Mouse (Mus musculus) ES-E14 (cell line): ENCODE results near the gene Tprkb. TPM values are rescaled to one million over a fixed set of nuclear protein-coding genes. Genes with fewer than 3 reads are reported as not detected.
"Not testable (repeated sequence)": the region's sequence is repeated elsewhere in the genome, so short reads cannot be mapped to it uniquely, and the experiment has no call there.

Experiments used
- DNase-seq: peaks from one replicate; pipeline ENCODE4 v3.0.0-alpha.2; 2013; ENCODE audit warnings: low read depth, low spot score
- H3K27ac ChIP-seq: 2 replicates; pipeline ENCODE4 v1.5.1; 2012; ENCODE audit warnings: low read depth, mild to moderate bottlenecking, low read length, moderate library complexity, mixed read lengths; ENCODE audit not compliant: poor library complexity, insufficient read depth, severe bottlenecking
- H3K36me3 ChIP-seq: 2 replicates; pipeline ENCODE4 v1.6.1; 2012; ENCODE audit warnings: mild to moderate bottlenecking, low read length, moderate library complexity, mixed read lengths; ENCODE audit not compliant: control insufficient read depth, poor library complexity, insufficient read depth, severe bottlenecking
- H3K4me1 ChIP-seq, 2 experiments: fragments of 150-350 bp in 1 of 2; sonication (generic) in 1 of 2; 2 replicates each; pipeline ENCODE4 v1.6.1; 2012; ENCODE audit warnings: low read length in 2 of 2, mild to moderate bottlenecking in 1 of 2, mixed read lengths in 1 of 2; ENCODE audit not compliant: control insufficient read depth in 2 of 2, insufficient read depth in 2 of 2, poor library complexity in 1 of 2
- H3K4me3 ChIP-seq, 2 experiments: fragments of 150-350 bp in 1 of 2; sonication (generic) in 1 of 2; 2 replicates each; pipeline ENCODE4 v1.5.1; 2012; ENCODE audit warnings: low read length in 2 of 2, low read depth in 1 of 2, mild to moderate bottlenecking in 1 of 2, mixed read lengths in 1 of 2; ENCODE audit not compliant: insufficient read depth in 1 of 2, poor library complexity in 1 of 2, severe bottlenecking in 1 of 2
- H3K9ac ChIP-seq: 2 replicates; pipeline ENCODE4 v1.6.1; 2012; ENCODE audit warnings: low read depth, mild to moderate bottlenecking, low read length, mixed read lengths; ENCODE audit not compliant: poor library complexity, insufficient read depth, severe bottlenecking
- H3K9me3 ChIP-seq: fragments of 150-350 bp; sonication (generic); 2 replicates; pipeline ENCODE4 v1.6.1; 2012; ENCODE audit warnings: low read depth, mild to moderate bottlenecking, low read length; ENCODE audit not compliant: control insufficient read depth, insufficient read depth
- CHD2 ChIP-seq: IDR thresholded peaks from 2 replicates; pipeline ENCODE4 v1.6.1; 2014; ENCODE audit warnings: mild to moderate bottlenecking, low read depth, low read length, inconsistent platforms
- HCFC1 ChIP-seq: IDR thresholded peaks from 2 replicates; pipeline ENCODE4 v1.6.1; 2012; ENCODE audit warnings: low read length, inconsistent platforms, borderline replicate concordance; ENCODE audit not compliant: insufficient read depth
- MAFK ChIP-seq: IDR thresholded peaks from 2 replicates; pipeline ENCODE4 v1.6.1; 2014; ENCODE audit warnings: mild to moderate bottlenecking, low read depth, low read length, inconsistent platforms; ENCODE audit not compliant: insufficient read depth
- ZC3H11A ChIP-seq: IDR thresholded peaks from 2 replicates; pipeline ENCODE4 v1.6.1; 2012; ENCODE audit warnings: low read depth, mild to moderate bottlenecking, inconsistent platforms, low read length, borderline replicate concordance
- ZNF384 ChIP-seq: IDR thresholded peaks from 2 replicates; pipeline ENCODE4 v1.6.1; 2012; ENCODE audit warnings: low read depth, low read length, inconsistent platforms
- in situ Hi-C, 2 experiments: fragments of 600-800 bp; cut with MboI; formaldehyde crosslinking; loops; one replicate each; pipeline ENCODE4 v1.15.1; 2025; ENCODE audit warnings: low sequenced_read_pairs in 2 of 2, inconsistent platforms in 1 of 2; ENCODE audit not compliant: unreplicated experiment in 2 of 2
- total RNA-seq: library from RNA; depleted of rRNA; stranded (reverse); fragments of 300-350 nt; gene quantifications from 2 replicates; pipeline ENCODE4 v1.2.3, GENCODE M21; 2012

The Tprkb gene
- total RNA-seq, 1 experiment: 25.3 TPM

- Histone ChIP-seq H3K4me3 (no peak overlapping the region), H3K27ac (no peak overlapping the region), H3K9ac (no peak overlapping the region), H3K9me3 (no peaks in the 10 kb centered on the region), H3K4me1 (no peaks in the 10 kb centered on the region), H3K36me3 (no peaks in the 10 kb centered on the region)
- in situ Hi-C loops: no loop called here
- no peak for DNase-seq
- TF ChIP-seq CHD2 (no peak), HCFC1 (no peak), ZC3H11A (no peak), MAFK (no peak), ZNF384 (no peak)
These were observed 2.0 kb upstream of the Tprkb start for GRCm38 (mm10) chr6:85909704-85910103.

- in situ Hi-C loops: no loop called here
- H3K4me1 ChIP-seq: 0 out of 4 replicates have a peak, but pooled peaks cover 0 to 2% of the 10 kb centered on the region in 2 experiments
- H3K36me3 ChIP-seq: no peaks in the 10 kb centered on the region
- DNase-seq: no peak
- H3K27ac ChIP-seq: no peak overlapping the region
- peak overlapping the region; percentile 81 for H3K9ac ChIP-seq
- no peak for TF ChIP-seq HCFC1
- no peak for TF ChIP-seq ZC3H11A
- no peak for TF ChIP-seq ZNF384
- TF ChIP-seq MAFK: no peak
- TF ChIP-seq CHD2: no peak
- H3K9me3 ChIP-seq: no peaks in the 10 kb centered on the region
- H3K4me3 ChIP-seq: peak overlapping the region; percentile 69 to 87
These were observed 3.5 kb downstream of the Tprkb start for GRCm38 (mm10) chr6:85915141-85915538.

- H3K4me1 ChIP-seq, H3K36me3 ChIP-seq, H3K27ac ChIP-seq, in situ Hi-C loops, H3K9me3 ChIP-seq: not testable (repeated sequence)
- DNase-seq: peak; percentile 78
- Histone ChIP-seq H3K9ac (peak within 1 kb of the TSS; percentile 81), H3K4me3 (peak within 1 kb of the TSS; percentile 69 to 87)
These were observed 4.2 kb downstream of the Tprkb start, which contains the start of gene Nat8f1 for GRCm38 (mm10) chr6:85915539-85916513. Nat8f1 (minus strand) TSS chr6:85915687.

- TF ChIP-seq CHD2 (no peak), ZC3H11A (no peak), ZNF384 (no peak)
- in situ Hi-C loops: no loop called here
- Histone ChIP-seq H3K4me1 (0 out of 4 replicates have a peak, but pooled peaks cover 0 to 2% of the 10 kb centered on the region in 2 experiments), H3K9me3 (no peaks in the 10 kb centered on the region), H3K27ac (no peak overlapping the region), H3K36me3 (no peaks in the 10 kb centered on the region; the same call in 1 of the 2 replicates), H3K4me3 (peak overlapping the region; percentile 69 to 87), H3K9ac (peak overlapping the region; percentile 81)
- DNase-seq: no peak
These were observed 4.9 kb downstream of the Tprkb start for GRCm38 (mm10) chr6:85916596-85916995.

GRCm38 (mm10) chr6:85918341-85918740, 6.7 kb downstream of the Tprkb start:
- H3K27ac ChIP-seq, H3K9ac ChIP-seq, in situ Hi-C loops, H3K4me3 ChIP-seq, H3K4me1 ChIP-seq, H3K9me3 ChIP-seq, H3K36me3 ChIP-seq, DNase-seq: not testable (repeated sequence)
